In genomic region chr5:26189377-26189776, GRCm38 (mm10) we compare ENCODE assay signal across 9 mouse cellular contexts.
DNase-seq lines count a peak whose midpoint lies in the region; ATAC-seq and TF ChIP-seq lines count a peak whose summit lies in the region.
"Had no signal": no experiment of that assay in that cellular context is flagged by ENCODE, and none has a peak within 500 bp of the region (broad histone marks: within the 10 kb centered on the region; RNA-seq: fewer than 3 reads in every experiment).

No protein-coding gene starts in this region.

- WGBS in midbrain, embryonic 11.5 days: 12% methylated on average over 5 of the region's 5 CpGs
- WGBS in midbrain, embryonic 16.5 days: 11% methylated on average over 5 of the region's 5 CpGs

- no peak overlapping the region for H3K4me3 ChIP-seq in gastrocnemius, adult 2 months
- no peak overlapping the region for H3K4me3 ChIP-seq in midbrain, embryonic 11.5 days (ENCODE audit: low read depth, low read length)
- H3K4me3 ChIP-seq in midbrain, embryonic 16.5 days (ENCODE audit: low read depth, low read length): no peak overlapping the region
- H3K4me3 ChIP-seq: heart, embryonic 13.5 days had no signal

- H3K9ac ChIP-seq in midbrain, embryonic 11.5 days (ENCODE audit: low read length): no peak overlapping the region
- H3K9ac ChIP-seq in midbrain, embryonic 16.5 days (ENCODE audit: low read depth, low read length): no peak overlapping the region
- H3K9ac ChIP-seq: heart, embryonic 13.5 days had no signal

- ATAC-seq in midbrain, embryonic 11.5 days (ENCODE audit: low FRiP score): no peak
- no peak for ATAC-seq in midbrain, embryonic 16.5 days
- no peak for ATAC-seq in activated CD4-positive, CD25-positive, alpha-beta regulatory T cell, adult 4 months

- H3K36me3 ChIP-seq in midbrain, embryonic 11.5 days (ENCODE audit: control insufficient read depth, insufficient read depth, low read length): no peaks in the 10 kb centered on the region
- H3K36me3 ChIP-seq in midbrain, embryonic 16.5 days (ENCODE audit: control insufficient read depth, insufficient read depth, low read length): no peaks in the 10 kb centered on the region
- H3K36me3 ChIP-seq: heart, embryonic 13.5 days had no signal

- DNase-seq in gastrocnemius, adult 2 months: no peak
- no peak for DNase-seq in gastrocnemius, postnatal 36 days
- peak; percentile 90 for DNase-seq in midbrain, embryonic 11.5 days (ENCODE audit: low spot score, missing footprints)
- peak; percentile 2 for DNase-seq in cerebellum, adult 9-11 months
- DNase-seq in retina, postnatal 1 day: peak; percentile 61
- DNase-seq in thymus, postnatal 14 days: no peak

- H3K9me3 ChIP-seq in midbrain, embryonic 11.5 days (ENCODE audit: control insufficient read depth, low read length): no peaks in the 10 kb centered on the region
- no peaks in the 10 kb centered on the region for H3K9me3 ChIP-seq in midbrain, embryonic 16.5 days (replicated peaks; ENCODE audit: control insufficient read depth, low read length, poor library complexity, severe bottlenecking)
- H3K9me3 ChIP-seq: heart, embryonic 13.5 days had no signal

- TF ChIP-seq CTCF in gastrocnemius, adult 2 months (IDR thresholded peaks at IDR 0.05): peak; percentile 53

- intact Hi-C loops in gastrocnemius, adult 2 months (cut with DNase I): no loop called here
- intact Hi-C loops in gastrocnemius, postnatal 36 days (cut with DNase I): no loop called here

- no peak overlapping the region for H3K27ac ChIP-seq in gastrocnemius, adult 2 months
- no peak overlapping the region for H3K27ac ChIP-seq in midbrain, embryonic 11.5 days (ENCODE audit: low read depth, low read length)
- no peak overlapping the region for H3K27ac ChIP-seq in midbrain, embryonic 16.5 days (ENCODE audit: low read length)
- H3K27ac ChIP-seq: heart, embryonic 13.5 days had no signal

- no peak overlapping the region for H3K4me2 ChIP-seq in midbrain, embryonic 11.5 days
- no peak overlapping the region for H3K4me2 ChIP-seq in midbrain, embryonic 16.5 days (ENCODE audit: low read length)
- H3K4me2 ChIP-seq: heart, embryonic 13.5 days had no signal

- H3K27me3 ChIP-seq in midbrain, embryonic 11.5 days (ENCODE audit: control insufficient read depth, insufficient read depth, low read length): no peaks in the 10 kb centered on the region
- no peaks in the 10 kb centered on the region for H3K27me3 ChIP-seq in midbrain, embryonic 16.5 days (ENCODE audit: control insufficient read depth, insufficient read depth, low read depth, low read length)
- H3K27me3 ChIP-seq: heart, embryonic 13.5 days had no signal

- H3K4me1 ChIP-seq in midbrain, embryonic 11.5 days (ENCODE audit: control insufficient read depth, insufficient read depth, low read length): peaks cover 16% of the 10 kb centered on the region
- peaks cover 3% of the 10 kb centered on the region; the same call in 1 of the 2 replicates for H3K4me1 ChIP-seq in midbrain, embryonic 16.5 days (ENCODE audit: control insufficient read depth, insufficient read depth, low read length)

Comparison
In these comparisons a context has a peak if more than half of its experiments do, and no peak if none do; other contexts are left out.
1. DNase-seq: peak in midbrain, embryonic 11.5 days (single experiment), cerebellum, adult 9-11 months (single experiment) and retina, postnatal 1 day (single experiment); none in gastrocnemius, adult 2 months (single experiment), gastrocnemius, postnatal 36 days (0 of 2) and thymus, postnatal 14 days (single experiment).